Mouse (Mus musculus): Measurements from ENCODE around the gene Srsf1. TPM values are rescaled to one million over a fixed set of nuclear protein-coding genes. Genes with fewer than 3 reads are reported as not detected.
A peak's percentile ranks its signal among the peaks of the same experiment; 100 is the strongest.

Srsf1 gene
- polyA plus RNA-seq, 1 experiment = 456 TPM

DNA sequence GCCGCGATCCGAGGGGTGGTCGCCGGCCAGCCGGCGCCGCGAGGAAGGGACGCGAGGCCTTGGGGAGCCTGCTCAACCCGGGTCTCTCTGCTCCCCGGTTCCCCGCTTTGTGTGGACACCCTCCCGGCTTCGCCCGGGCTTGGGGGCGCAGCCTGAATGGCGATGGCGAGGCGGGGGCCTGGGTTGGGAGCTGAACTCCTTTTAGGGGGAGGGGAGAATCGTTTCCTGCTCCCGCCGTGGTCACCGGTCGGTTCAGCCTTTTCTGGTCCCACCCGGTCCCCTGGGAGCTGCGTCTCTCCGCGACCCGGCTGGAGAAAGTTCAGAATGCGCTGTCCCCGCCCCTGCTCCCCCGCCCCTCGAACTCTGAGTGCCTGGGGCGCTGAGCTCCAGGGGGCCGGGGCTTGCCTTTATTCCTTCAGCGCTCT, 52.4 kb downstream of the Srsf1 start:
- TF ChIP-seq POLR2A (IDR thresholded peaks at IDR 0.05; ENCODE audit: borderline replicate concordance, extremely low read depth, insufficient read depth, insufficient read length, poor library complexity, severe bottlenecking) = 0 out of 2 replicates have a peak, but pooled peaks have one; percentile 10
- no peak for TF ChIP-seq CTCF (IDR thresholded peaks at IDR 0.05; ENCODE audit: borderline replicate concordance, extremely low read depth, insufficient read depth, insufficient read length)
- DNase-seq (ENCODE audit: low read depth) = peak; percentile 65

- no peak for DNase-seq (ENCODE audit: low read depth)
- TF ChIP-seq CTCF (IDR thresholded peaks at IDR 0.05; ENCODE audit: borderline replicate concordance, extremely low read depth, insufficient read depth, insufficient read length) (no peak), POLR2A (IDR thresholded peaks at IDR 0.05; ENCODE audit: borderline replicate concordance, extremely low read depth, insufficient read depth, insufficient read length, poor library complexity, severe bottlenecking) (no peak)
Observed at GRCm38 (mm10) chr11:88100170-88100569, 53.0 kb downstream of the Srsf1 start.

Other genes with a start within 250 kb of the Srsf1 start
- gene Lpo, start 219.1 kb upstream of the Srsf1 start, polyA plus RNA-seq (2012; rRNA removed) = 0.33 and 0.63 TPM in 2 replicates
- gene Mks1, start 194.2 kb upstream of the Srsf1 start, polyA plus RNA-seq (2012; rRNA removed) = 21.1 and 29.7 TPM in 2 replicates
- 0.10 and 0.35 TPM in 2 replicates for gene Epx, start 171.8 kb upstream of the Srsf1 start, polyA plus RNA-seq (2012; rRNA removed)
- gene Olfr462, start 155.1 kb upstream of the Srsf1 start, polyA plus RNA-seq (2012; rRNA removed) = 0.01 TPM in 1 of 2 replicates, not detected in the other
- 0.05 TPM in 1 of 2 replicates, not detected in the other for gene Olfr463, start 150.0 kb upstream of the Srsf1 start, polyA plus RNA-seq (2012; rRNA removed)
- 0.18 TPM in 1 of 2 replicates, not detected in the other for gene Olfr464, start 126.4 kb upstream of the Srsf1 start, polyA plus RNA-seq (2012; rRNA removed)
- gene Dynll2, start 59.8 kb upstream of the Srsf1 start, polyA plus RNA-seq (2012; rRNA removed) = 227 and 321 TPM in 2 replicates
- gene Vezf1, start 20.9 kb downstream of the Srsf1 start, polyA plus RNA-seq (2012; rRNA removed) = 45.0 and 58.4 TPM in 2 replicates
- 33.1 and 53.2 TPM in 2 replicates for gene Cuedc1, start 50.7 kb downstream of the Srsf1 start, polyA plus RNA-seq (2012; rRNA removed)
- gene Mrps23, start 157.0 kb downstream of the Srsf1 start, polyA plus RNA-seq (2012; rRNA removed) = 74.9 and 79.0 TPM in 2 replicates
- 0.20 and 0.30 TPM in 2 replicates for gene Ccdc182, start 246.7 kb downstream of the Srsf1 start, polyA plus RNA-seq (2012; rRNA removed)

Measured in brain, embryonic 14.5 days (tissue).